Mouse (Mus musculus): Measurements from ENCODE around the gene Ddx21. TPM values are rescaled to one million over a fixed set of nuclear protein-coding genes. Genes with fewer than 3 reads are reported as not detected.

Gene Ddx21
- total and polyA plus RNA-seq, 3 experiments: 114 to 327 (median 145) TPM

- TF ChIP-seq ZNF384 (IDR thresholded peaks at IDR 0.05; ENCODE audit: low read depth, low read length) (no peak), POLR2AphosphoS2 (IDR thresholded peaks at IDR 0.05; ENCODE audit: low read depth, low read length) (no peak), JUN (IDR thresholded peaks at IDR 0.05; ENCODE audit: insufficient read depth, low read depth, low read length) (no peak), BHLHE40 (IDR thresholded peaks at IDR 0.05; ENCODE audit: low read depth, low read length) (no peak), PAX5 (IDR thresholded peaks at IDR 0.05; ENCODE audit: low read length) (no peak), NELFE (IDR thresholded peaks at IDR 0.05; ENCODE audit: low read depth, low read length) (no peak), IRF4 (IDR thresholded peaks at IDR 0.05; ENCODE audit: low read depth, low read length) (no peak)
- Histone ChIP-seq H3K9me3 (replicated peaks; ENCODE audit: low read length) (no peaks in the 10 kb centered on the region), H3K4me2 (ENCODE audit: insufficient read depth, low read depth, poor library complexity, severe bottlenecking) (no peak overlapping the region)
Measured at GRCm38 (mm10) chr10:62546441-62546840, 55.6 kb downstream of the Ddx21 start.

GRCm38 (mm10) chr10:62545759-62546158 lies 56.3 kb downstream of the Ddx21 start:
- H3K9ac ChIP-seq (ENCODE audit: insufficient read depth, low read depth): no peak overlapping the region
- TF ChIP-seq CHD2 (IDR thresholded peaks at IDR 0.05; ENCODE audit: low read length) (no peak), E2F4 (IDR thresholded peaks at IDR 0.05; ENCODE audit: insufficient replicate concordance, low read depth, low read length) (no peak), SMC3 (IDR thresholded peaks at IDR 0.05; ENCODE audit: low read depth, low read length) (no peak), GABPA (IDR thresholded peaks at IDR 0.05; ENCODE audit: insufficient replicate concordance, low read depth, low read length) (no peak), ETS1 (conservative IDR thresholded peaks at IDR 0.05; ENCODE audit: low read depth, low read length) (no peak), HCFC1 (IDR thresholded peaks at IDR 0.05; ENCODE audit: low read depth, low read length) (no peak), USF1 (IDR thresholded peaks at IDR 0.05; ENCODE audit: low read depth, low read length) (no peak), RAD21 (IDR thresholded peaks at IDR 0.05; ENCODE audit: low read depth, low read length) (peak; percentile 3), CTCF (conservative IDR thresholded peaks at IDR 0.05 in 1 of 2, IDR thresholded peaks at IDR 0.05 in 1 of 2; ENCODE audit: low read depth in 2 of 2, low read length in 2 of 2) (peak in 1 of 2 experiments; percentile 9; a peak in 1 of 4 replicates), EP300 (IDR thresholded peaks at IDR 0.05; ENCODE audit: low read length) (no peak)
- dilution Hi-C loops (cut with MboI; ENCODE audit: extremely low pct_ligation_motif_present, extremely low pct_unique_long_range_greater_than_20kb, low sequenced_read_pairs) (no loop called here), in situ Hi-C loops (cut with MboI; ENCODE audit: low pct_ligation_motif_present, low pct_unique_long_range_greater_than_20kb, low sequenced_read_pairs) (no loop called here)
- H3K4me3 ChIP-seq (replicated peaks in 1 of 3; ENCODE audit: low read depth in 2 of 3, low read length in 2 of 3, poor library complexity in 1 of 3): no peak overlapping the region
- no peaks in the 10 kb centered on the region for H3K9me3 ChIP-seq (replicated peaks; ENCODE audit: low read length)
- H3K27ac ChIP-seq (ENCODE audit: insufficient read depth, low read depth): no peak overlapping the region
- no peak for DNase-seq (ENCODE audit: extremely low read depth)
- peaks cover 8 to 55% of the 10 kb centered on the region in 2 experiments for H3K4me1 ChIP-seq (ENCODE audit: control insufficient read depth in 1 of 2, insufficient read depth in 2 of 2)
- H3K27me3 ChIP-seq (replicated peaks): no peaks in the 10 kb centered on the region
- no peak overlapping the region for H3K4me2 ChIP-seq (ENCODE audit: insufficient read depth, low read depth, poor library complexity, severe bottlenecking)
- H3K36me3 ChIP-seq (replicated peaks in 1 of 2; ENCODE audit: control insufficient read depth in 1 of 2, insufficient read depth in 1 of 2, low read length in 1 of 2): no peaks in the 10 kb centered on the region
- no peaks in the 10 kb centered on the region for H3K79me2 ChIP-seq (replicated peaks; ENCODE audit: control insufficient read depth, extremely low read depth, insufficient read depth, poor library complexity, severe bottlenecking)

More at GRCm38 (mm10) chr10:62546441-62546840, 55.6 kb downstream of the Ddx21 start:
- Histone ChIP-seq H3K9ac (ENCODE audit: insufficient read depth, low read depth) (no peak overlapping the region), H3K27ac (ENCODE audit: insufficient read depth, low read depth) (no peak overlapping the region), H3K79me2 (replicated peaks; ENCODE audit: control insufficient read depth, extremely low read depth, insufficient read depth, poor library complexity, severe bottlenecking) (no peaks in the 10 kb centered on the region), H3K27me3 (replicated peaks) (no peaks in the 10 kb centered on the region), H3K4me3 (replicated peaks in 1 of 3; ENCODE audit: low read depth in 2 of 3, low read length in 2 of 3, poor library complexity in 1 of 3) (no peak overlapping the region), H3K4me1 (ENCODE audit: control insufficient read depth in 1 of 2, insufficient read depth in 2 of 2) (peaks cover 7 to 50% of the 10 kb centered on the region in 2 experiments), H3K36me3 (replicated peaks in 1 of 2; ENCODE audit: control insufficient read depth in 1 of 2, insufficient read depth in 1 of 2, low read length in 1 of 2) (no peaks in the 10 kb centered on the region)
- in situ Hi-C loops (cut with MboI; ENCODE audit: low pct_ligation_motif_present, low pct_unique_long_range_greater_than_20kb, low sequenced_read_pairs) (no loop called here), dilution Hi-C loops (cut with MboI; ENCODE audit: extremely low pct_ligation_motif_present, extremely low pct_unique_long_range_greater_than_20kb, low sequenced_read_pairs) (no loop called here)
- no peak for DNase-seq (ENCODE audit: extremely low read depth)
